Mouse (Mus musculus): ENCODE results near the gene Nudc. TPM values are rescaled to one million over a fixed set of nuclear protein-coding genes. Genes with fewer than 3 reads are reported as not detected.

Nudc gene
- polyA plus RNA-seq, 1 experiment from 2014 or later = 331 TPM

GRCm38 (mm10) chr4:133486673-133487357, 59.0 kb downstream of the Nudc start:
- no peaks in the 10 kb centered on the region for H3K9me3 ChIP-seq
- H3K27me3 ChIP-seq = peaks cover 22% of the 10 kb centered on the region
- 0 out of 2 replicates have a peak, but pooled peaks have one; percentile 6 for ATAC-seq (ENCODE audit: insufficient number of reproducible peaks, insufficient read depth, low FRiP score, low TSS enrichment, low read depth)
- H3K27ac ChIP-seq = no peak overlapping the region
- H3K4me1 ChIP-seq = peaks cover 21% of the 10 kb centered on the region
- H3K4me3 ChIP-seq = no peak overlapping the region
- H3K4me2 ChIP-seq = no peak overlapping the region
- no peak overlapping the region for H3K9ac ChIP-seq
- H3K36me3 ChIP-seq = no peaks in the 10 kb centered on the region
- 88% methylated on average over 26 of the region's 26 CpGs for whole genome bisulfite sequencing

- H3K4me3 ChIP-seq = no peak overlapping the region
- H3K27me3 ChIP-seq = peaks cover 31% of the 10 kb centered on the region
- no peak overlapping the region for H3K27ac ChIP-seq
- H3K9ac ChIP-seq = no peak overlapping the region
- no peaks in the 10 kb centered on the region for H3K9me3 ChIP-seq
- H3K4me2 ChIP-seq = no peak overlapping the region
- peaks cover 21% of the 10 kb centered on the region for H3K4me1 ChIP-seq
- WGBS = 90% methylated on average over 28 of the region's 28 CpGs
- no peak for ATAC-seq (ENCODE audit: insufficient number of reproducible peaks, insufficient read depth, low FRiP score, low TSS enrichment, low read depth)
- H3K36me3 ChIP-seq = no peaks in the 10 kb centered on the region
Measured at GRCm38 (mm10) chr4:133485691-133486425, 59.9 kb downstream of the Nudc start.

- Histone ChIP-seq H3K4me2 (peak overlapping the region; percentile 45), H3K4me1 (peaks cover 28% of the 10 kb centered on the region), H3K4me3 (no peak overlapping the region; the same call in 1 of the 2 replicates), H3K36me3 (no peaks in the 10 kb centered on the region), H3K27ac (no peak overlapping the region), H3K9me3 (no peaks in the 10 kb centered on the region), H3K9ac (peak overlapping the region; percentile 44), H3K27me3 (peaks cover 41% of the 10 kb centered on the region)
- ATAC-seq (ENCODE audit: insufficient number of reproducible peaks, insufficient read depth, low FRiP score, low TSS enrichment, low read depth) = no peak
- WGBS = 7% methylated on average over 22 of the region's 22 CpGs
Measured at GRCm38 (mm10) chr4:133484266-133485025, 61.4 kb downstream of the Nudc start.

Small RNAs within 50 kb of the gene (microRNA-seq; reads per million reads assigned to microRNA genes)
- gene Gm23158 = not detected

Other genes starting within 250 kb of the Nudc start
- 13.9 and 14.3 TPM in 2 replicates for gene Wdtc1, start 192.5 kb downstream of the Nudc start, polyA plus RNA-seq (2015; fragmentation: Nextera tagmentation; extraction: Ambion mirVana)
- gene Slc9a1, start 176.3 kb downstream of the Nudc start, polyA plus RNA-seq (2015; fragmentation: Nextera tagmentation; extraction: Ambion mirVana) = 8.6 and 9.4 TPM in 2 replicates
- gene Tent5b, start 65.9 kb downstream of the Nudc start, polyA plus RNA-seq (2015; fragmentation: Nextera tagmentation; extraction: Ambion mirVana) = 1.4 and 1.5 TPM in 2 replicates
- gene Trnp1, start 47.4 kb downstream of the Nudc start, polyA plus RNA-seq (2015; fragmentation: Nextera tagmentation; extraction: Ambion mirVana) = 3.7 and 4.0 TPM in 2 replicates
- 19.9 TPM in 2 replicates for gene Kdf1, start 27.0 kb downstream of the Nudc start, polyA plus RNA-seq (2015; fragmentation: Nextera tagmentation; extraction: Ambion mirVana)
- not detected in 2 replicates for gene Nr0b2, start 7.4 kb upstream of the Nudc start, polyA plus RNA-seq (2015; fragmentation: Nextera tagmentation; extraction: Ambion mirVana)
- gene Gpatch3, start 28.7 kb upstream of the Nudc start, polyA plus RNA-seq (2015; fragmentation: Nextera tagmentation; extraction: Ambion mirVana) = 9.5 and 9.9 TPM in 2 replicates
- gene Gpn2, start 38.4 kb upstream of the Nudc start, polyA plus RNA-seq (2015; fragmentation: Nextera tagmentation; extraction: Ambion mirVana) = 16.4 and 21.2 TPM in 2 replicates
- gene Sfn, start 56.2 kb upstream of the Nudc start, polyA plus RNA-seq (2015; fragmentation: Nextera tagmentation; extraction: Ambion mirVana) = 130 and 142 TPM in 2 replicates
- 3.9 and 4.2 TPM in 2 replicates for gene Zdhhc18, start 104.2 kb upstream of the Nudc start, polyA plus RNA-seq (2015; fragmentation: Nextera tagmentation; extraction: Ambion mirVana)
- gene Pigv, start 126.7 kb upstream of the Nudc start, polyA plus RNA-seq (2015; fragmentation: Nextera tagmentation; extraction: Ambion mirVana) = 17.1 and 17.4 TPM in 2 replicates
- 36.0 and 36.4 TPM in 2 replicates for gene Arid1a, start 210.8 kb upstream of the Nudc start, polyA plus RNA-seq (2015; fragmentation: Nextera tagmentation; extraction: Ambion mirVana)